Mouse (Mus musculus) embryo, embryonic 10.5 days (tissue): ENCODE data around the gene Ssmem1.

Experiments
- DNase-seq: peaks from one replicate; pipeline ENCODE4 v3.0.0-alpha.2; 2015; ENCODE audit warnings: low spot score

The Ssmem1 gene

DNA sequence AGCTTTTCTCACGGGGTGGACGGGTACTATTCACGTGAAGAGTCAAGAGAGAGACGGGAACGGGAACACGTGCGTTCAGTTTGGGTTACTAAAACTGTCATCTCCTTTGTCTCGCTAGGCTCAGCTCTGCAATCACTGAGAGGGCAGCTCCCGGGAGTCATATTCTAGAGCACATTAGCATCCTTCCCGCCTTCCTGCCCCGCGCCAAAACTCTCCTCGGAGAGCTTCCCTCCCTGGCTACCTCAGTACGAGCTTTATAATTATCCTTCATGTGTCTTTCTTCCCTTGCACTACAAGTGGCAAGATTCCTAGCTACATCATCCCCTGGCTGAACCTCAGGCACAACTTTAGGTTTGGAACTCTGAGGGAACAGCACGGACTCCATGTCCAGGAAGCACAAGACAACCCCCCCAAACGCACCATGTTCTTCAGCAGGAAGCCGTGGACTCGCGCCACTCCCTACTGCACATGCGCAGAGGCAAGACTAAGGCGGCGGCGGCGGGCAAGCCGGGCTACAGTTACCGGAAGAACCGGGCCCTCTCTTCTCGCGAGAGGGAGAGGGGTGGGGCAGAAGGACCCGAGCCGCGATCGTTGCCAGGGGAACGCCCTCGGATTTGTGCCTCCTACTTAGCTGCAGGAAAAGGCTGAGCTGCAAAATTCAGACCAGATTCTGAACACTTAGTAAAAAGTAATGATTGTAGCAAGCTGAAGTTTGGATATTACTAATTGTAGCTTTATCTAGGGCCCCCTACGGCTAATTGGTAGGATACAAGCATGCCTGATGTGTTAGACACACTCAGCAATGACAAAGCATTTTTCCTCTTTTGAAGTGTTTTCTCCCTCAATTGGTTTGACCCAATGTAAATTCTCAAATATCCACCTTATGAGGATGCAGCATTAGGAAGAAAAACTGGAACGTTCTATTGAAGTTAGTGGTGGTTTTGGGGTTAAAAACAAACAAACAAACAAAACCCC lies at the start of gene Ssmem1, which contains the start of gene Tmem209:
Gene Ssmem1 (plus strand): TSS at position 585 of the 975 bp plus-strand sequence.
Gene Tmem209 (minus strand): TSS at position 519 of the 975 bp plus-strand sequence.
- peak; percentile 99 for DNase-seq

DNA sequence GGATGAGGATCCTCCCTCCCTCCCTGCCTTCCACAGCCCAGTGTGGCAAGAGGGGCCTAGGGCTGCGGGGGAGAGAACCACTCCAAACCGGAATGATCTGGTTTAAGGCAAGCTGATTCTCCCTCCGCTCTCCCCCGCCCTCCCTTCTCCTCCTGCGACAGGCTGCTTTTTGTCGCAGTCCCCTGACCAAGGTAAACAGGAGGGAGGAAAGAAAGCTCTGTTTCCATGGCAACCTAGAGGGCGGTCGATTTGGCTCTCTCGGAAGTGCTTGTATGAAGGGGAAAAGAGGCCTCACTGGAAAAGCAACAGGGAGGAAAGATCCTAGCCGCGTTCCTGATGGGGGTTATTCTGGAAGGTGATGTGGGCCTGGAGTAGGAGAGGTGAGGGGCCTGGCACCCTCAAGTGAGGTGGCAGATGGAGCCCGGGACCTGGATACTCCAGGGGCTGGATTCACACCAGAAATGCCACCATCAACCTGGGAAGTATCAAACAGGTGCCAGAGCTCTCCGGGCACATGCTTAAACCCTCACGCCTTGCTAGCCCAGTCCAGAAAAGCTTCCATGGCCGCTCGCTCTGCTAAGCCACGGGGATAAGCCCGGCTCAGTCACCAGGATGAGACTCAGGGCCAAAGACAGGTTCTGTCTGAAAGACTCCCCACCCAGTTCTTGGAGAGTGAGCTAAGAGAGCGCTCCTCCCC lies 48.8 kb upstream of the Ssmem1 start:
- DNase-seq = peak; percentile 98

DNA sequence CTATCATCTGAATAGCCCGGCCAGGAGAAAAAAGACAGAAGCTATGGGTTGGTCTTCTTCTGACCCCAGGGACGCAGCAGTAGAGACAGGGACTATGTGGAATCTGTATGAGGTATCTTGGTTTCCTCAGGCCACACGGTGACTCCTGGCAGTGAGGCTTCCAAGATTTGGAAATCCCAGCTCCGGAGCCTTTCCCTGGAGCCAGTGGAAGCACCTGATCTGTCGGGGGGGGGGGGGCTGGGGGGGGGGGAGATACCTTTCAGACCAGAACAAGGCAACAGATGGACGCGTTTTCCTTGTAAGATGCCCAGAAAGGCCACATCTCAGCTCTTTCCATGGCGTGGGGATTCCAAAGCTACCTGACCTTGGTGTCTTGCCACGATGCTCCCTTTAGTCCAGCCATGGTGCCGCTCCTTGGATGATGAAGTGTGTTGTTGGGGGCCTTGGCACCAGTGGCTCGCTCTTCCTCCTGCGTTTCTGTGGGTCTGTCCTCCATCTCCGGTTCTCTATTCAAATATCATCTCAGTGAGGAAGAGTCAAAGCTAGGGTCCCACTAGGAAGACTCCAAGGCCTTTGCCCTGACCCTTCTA lies 47.8 kb upstream of the Ssmem1 start:
- no peak for DNase-seq

DNA sequence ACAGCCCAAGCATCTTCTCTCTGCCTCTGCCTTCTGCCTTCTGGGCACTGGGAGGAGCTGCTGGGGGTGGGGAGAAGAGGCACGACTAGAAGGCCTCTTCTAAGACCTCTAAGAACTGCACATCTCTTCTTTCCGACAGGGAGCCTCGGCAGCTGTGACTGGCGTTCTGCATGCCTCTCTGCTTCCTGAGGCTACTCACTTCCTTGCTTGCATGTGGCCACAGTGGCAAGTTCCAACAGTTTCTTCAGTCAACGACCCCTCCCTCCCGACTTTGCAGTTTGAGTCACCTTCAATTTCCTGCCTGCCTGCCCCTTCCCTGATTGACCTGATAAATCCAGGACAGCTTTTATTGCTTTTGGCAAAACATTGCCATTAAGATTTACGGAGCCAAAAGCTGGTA lies 46.8 kb upstream of the Ssmem1 start:
- DNase-seq = peak; percentile 24

DNA sequence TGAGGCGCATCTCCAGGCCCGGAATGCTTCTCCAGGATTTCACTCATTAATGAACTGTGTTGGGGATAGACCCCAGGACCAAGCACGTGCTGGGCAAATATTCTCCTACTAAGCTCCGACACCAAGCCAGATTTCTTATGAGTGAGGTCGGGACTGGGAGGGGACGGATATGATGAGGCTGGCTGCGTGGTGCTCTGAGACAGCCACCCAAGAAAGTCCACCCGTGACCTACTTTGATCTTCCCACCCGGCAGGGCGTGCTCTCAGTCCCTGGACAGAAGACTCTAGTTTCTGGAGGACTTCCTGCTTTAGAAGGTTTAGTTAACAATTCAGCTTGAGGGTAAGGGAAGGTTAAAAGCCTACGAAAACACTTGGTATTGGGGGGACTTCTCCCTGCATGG lies 44.1 kb upstream of the Ssmem1 start:
- DNase-seq = no peak

DNA sequence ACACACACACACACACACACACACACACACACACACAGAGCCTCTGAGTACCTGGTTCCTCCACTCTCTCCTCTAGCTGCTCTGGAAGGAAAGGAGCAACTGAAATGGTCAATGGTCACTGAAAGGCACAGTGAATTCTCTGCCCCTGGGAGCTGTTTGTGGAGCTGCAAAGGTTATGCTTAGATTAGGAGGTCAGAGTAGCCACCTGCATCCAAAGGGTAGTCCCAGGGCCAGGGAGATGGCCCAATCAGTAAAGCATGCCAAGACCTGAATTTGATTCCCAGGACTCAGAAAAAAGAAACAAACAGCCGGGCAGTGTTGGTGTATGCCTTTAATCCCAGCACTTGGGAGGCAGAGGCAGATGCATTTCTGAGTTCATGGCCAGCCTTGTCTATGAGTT lies 41.6 kb upstream of the Ssmem1 start:
- DNase-seq = no peak

DNA sequence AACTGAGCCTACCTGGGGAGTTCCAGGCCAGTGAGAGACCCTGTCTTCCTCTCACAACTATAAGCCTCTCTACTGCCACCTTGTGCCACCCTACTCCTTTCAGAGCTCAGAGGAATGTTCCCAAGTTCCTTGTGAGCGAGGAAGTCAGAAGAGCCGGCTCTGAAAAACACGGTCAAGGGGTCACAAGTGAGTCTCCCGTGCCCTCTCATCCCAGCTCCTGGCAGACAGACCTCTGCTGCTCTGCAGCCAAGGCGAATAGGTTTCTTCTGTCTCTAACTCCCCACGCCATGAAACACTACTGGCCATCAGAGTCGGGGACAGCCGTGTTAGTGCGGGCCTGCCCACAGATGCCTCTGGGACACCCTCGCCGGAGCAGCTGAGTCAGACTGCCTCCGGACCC lies 41.0 kb upstream of the Ssmem1 start:
- DNase-seq = peak; percentile 76

DNA sequence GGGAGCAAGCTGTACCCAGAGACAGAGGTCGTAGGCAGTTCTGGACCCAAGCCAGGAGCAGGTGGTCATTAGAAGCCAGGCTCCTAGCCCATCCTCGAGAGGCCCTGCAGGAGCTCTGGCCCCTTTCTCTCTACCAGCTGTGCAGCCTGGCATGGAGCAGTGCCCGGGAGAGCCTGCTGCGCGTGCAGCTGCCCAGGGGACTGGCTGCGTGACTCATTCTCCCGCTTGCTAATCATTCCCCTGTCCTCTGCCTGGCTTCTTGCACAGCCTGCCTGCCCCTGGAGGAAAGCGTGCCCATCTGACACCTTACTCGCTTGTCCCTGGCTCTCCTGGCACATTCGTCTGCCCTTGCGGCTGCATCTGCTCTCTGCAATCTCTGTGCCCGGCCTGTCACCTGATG lies 40.3 kb upstream of the Ssmem1 start:
- DNase-seq = no peak

DNA sequence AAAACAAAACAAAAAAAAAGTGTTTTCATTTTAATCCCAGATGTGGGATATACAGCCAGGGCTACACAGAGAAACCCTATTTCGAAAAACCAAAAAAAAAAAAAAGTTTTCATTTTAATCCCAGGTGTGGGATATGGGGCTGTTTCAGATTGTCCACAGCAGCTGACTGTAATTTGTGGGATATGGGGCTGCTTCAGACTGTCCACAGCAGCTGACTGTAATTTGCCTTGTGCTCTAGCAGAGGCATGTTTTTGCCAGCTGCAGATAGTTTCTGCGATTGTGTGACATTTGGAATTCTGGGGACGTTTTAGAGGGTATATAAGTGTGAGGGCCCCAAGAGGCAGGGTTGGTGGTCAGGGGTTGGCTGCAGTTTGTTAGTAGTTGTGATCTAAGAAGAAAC lies 37.9 kb upstream of the Ssmem1 start:
- no peak for DNase-seq

DNA sequence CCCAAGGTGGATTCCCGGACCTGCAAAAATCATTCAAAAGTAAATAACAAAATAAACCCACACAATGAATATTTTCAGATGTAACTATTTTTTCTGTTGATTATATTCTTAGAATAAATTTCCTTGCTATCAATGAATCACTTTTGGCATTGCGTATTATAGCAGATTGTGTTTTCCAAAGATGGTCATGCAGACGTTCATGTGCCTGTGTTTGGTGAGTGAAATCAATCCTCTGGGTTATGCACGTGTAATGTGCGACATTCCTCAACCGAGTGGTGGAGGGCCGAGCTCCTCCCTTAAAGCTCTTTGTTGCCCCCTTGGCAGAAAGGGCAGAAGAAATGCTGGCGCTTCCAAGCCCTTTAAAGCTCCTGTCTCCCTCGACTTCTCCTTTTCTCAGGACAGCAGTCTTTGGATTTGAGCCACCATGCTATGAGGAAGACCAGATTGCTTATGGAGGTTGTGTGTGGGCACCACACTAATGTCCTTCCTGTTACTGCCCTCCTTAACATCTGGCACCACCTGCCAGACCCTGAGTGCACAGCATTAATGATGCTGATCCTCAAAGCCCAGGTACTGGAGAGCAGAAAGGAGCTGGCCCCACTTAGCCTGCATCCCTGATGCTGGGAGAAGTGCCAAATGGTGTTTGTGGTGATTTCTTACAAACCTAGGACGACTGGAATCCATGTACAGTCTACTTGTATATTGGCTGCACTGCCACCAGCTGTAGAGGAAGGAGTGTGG lies 33.5 kb upstream of the Ssmem1 start:
- DNase-seq = no peak

DNA sequence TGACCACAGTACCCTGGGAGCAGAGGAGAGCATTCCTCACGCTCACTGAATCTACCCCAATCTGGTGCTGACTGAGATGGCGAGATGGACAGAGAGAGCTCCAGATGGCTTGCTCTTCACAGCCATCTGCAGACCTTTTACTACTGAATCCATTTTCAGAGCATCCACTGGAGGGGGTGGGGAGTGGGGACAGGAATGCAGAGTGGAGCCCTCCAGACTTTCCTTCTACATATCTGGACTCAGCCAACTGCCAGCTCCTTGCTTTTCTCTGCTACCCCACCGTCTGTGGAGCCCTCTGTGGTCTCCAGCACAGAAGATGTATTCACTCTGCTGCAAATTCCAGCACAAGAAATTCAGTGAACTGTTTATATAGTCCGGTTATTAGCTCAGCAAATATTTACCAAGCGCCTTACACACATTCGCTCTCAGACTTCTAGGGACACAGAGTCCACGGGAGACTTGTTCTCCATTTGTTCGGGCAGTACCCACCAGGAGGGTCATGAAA lies 32.4 kb upstream of the Ssmem1 start:
- peak; percentile 19 for DNase-seq

DNA sequence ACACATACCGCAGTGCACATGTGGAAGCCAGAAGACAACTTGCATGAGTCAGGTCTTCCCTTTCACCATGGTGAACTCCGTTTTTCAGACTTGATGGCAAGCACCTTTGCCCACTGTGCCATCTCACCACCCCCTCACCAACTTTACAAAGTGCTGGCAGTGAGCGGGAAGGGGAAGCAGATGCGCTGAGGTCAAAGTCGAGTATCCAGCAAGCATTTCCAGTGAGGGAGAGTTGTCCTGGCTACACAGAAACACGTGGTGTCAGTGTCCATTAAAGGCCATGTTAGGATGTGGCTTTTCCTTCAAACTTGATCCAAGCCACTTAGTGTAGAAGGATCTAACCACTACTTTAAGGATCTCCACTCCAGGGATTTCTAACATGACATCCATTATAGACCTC lies 31.9 kb upstream of the Ssmem1 start:
- no peak for DNase-seq

DNA sequence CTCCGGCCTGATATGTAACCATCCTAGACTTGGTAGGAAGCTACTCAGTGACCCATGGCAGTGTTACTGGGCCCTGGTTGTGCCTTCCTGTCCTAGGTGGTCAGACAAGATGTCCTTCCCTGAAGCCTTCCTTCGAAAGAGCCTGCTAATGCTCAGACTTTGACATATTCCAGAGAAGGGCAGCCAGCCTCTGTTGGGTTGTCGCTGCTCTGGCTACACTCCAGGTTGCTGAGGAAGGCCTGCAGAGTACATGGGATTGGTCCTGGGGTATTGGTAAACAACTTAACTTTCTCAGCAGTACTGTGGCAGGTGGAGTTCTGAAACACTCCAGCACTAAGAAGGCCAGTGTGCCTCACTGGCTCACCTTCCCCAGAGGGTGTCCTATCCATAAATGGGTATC lies 30.2 kb upstream of the Ssmem1 start:
- DNase-seq = no peak

DNA sequence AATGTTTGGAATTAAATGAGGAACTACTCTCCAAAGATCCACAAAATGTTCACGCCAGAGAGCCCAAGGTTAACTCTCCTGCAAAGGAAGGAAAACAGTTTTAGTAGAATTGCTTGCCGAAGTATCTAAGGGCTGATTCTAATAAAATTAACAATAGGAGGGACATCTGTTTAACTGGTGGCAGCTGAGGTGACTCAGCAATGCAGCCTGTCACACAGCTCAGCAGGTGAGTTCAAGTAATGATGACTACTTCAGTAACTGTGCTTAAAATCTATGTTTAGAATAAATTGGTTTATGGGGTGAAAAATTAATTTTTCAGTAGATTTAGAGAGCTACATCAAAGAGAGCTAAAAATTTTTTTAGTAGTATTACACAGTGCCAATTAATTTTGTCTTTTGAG lies 26.7 kb upstream of the Ssmem1 start:
- no peak for DNase-seq

DNA sequence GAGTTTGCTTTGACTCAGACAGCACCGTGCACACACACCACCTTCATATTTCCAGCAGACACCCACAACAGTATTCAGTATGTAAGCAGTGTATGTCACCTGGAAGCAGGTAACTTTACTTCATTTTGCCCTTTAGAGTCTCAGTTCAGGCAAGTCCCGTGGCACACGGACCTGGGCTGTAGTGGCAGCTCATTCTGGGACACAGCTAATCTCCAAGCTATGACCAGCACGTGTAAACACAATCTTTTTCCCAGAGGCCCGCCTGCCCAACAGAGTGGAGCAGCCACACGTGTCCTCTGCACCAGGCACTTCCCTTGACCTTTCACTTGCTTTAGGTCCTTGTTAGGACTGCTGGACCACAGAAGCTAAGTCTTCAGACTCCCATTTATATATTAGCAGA lies 23.1 kb upstream of the Ssmem1 start:
- DNase-seq = no peak

DNA sequence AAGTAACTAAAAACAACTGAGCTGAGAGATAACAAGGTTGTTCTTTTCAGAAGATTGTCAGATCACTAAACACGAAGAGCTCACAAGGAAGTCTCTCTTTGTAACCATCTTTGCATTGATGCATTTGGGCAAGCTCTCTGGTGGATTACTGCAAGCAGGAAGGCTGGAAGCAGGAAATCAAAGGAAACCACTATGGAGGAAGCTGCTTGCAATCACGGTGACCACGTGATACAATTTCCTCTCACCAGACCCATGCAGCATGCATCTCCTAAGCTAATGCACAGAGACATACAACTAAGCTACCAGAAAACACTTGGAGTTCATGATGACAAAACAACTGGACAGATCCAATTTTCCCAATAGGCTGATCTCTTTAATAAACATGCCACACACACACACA lies 10.6 kb upstream of the Ssmem1 start:
- DNase-seq = no peak

DNA sequence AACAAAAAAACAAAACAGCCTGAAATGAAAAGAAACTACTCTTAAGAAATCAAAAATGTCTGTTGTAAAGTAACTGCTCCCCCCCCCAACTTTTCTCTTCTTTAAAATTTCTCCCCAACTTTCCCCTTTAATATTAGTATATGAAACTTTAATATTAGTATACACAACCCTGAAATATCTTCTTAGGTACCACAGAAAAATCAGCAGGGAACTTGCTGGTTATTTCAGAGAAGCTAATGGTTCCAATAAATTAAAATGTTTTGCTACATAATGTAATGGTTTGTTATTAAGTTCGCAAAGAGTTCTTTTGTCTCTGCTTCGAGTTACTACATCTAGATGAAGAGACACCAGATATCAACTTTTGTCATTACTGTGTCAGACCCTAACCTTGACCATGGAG lies 825 bp upstream of the Ssmem1 start:
- DNase-seq = no peak

DNA sequence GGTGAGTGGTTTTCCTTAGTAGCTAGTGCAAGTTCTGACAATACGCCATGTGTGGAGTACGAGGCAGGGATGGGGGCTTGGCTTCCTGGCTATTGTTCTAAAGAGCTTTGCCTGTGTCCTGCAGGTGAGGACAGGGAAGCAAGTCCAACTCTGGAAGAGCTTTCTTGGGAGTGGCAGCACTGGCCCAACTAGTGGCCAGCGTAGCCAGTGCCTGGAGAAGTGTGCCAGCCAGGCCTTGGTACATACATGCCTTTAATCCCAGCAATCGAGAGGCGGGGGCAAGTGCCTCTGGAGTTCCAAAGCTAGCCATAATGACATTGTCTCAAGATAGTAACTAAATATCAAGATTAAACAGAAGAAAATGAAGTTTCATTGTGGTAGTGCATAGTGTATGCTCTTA lies 642 bp downstream of the Ssmem1 start:
- no peak for DNase-seq

DNA sequence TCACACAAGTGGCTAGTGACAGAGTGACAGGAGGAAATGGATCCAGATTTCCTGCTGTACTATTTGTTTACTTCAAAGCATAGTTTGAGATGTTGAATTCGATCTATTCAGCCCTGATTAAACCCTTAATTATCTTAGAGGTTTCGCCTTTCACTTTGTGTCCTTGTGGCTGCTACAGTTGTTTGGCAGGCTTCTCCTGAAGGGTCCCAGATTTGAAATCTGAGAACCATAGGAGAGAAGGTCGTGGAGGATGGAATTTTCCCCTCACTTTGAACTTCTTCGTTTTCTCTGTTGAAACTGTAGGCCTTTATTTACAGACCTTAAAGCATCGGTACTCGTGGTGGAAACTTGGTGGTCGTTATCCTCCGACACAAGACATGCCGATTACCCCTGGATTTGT lies 4.6 kb downstream of the Ssmem1 start:
- DNase-seq = peak; percentile 62

DNA sequence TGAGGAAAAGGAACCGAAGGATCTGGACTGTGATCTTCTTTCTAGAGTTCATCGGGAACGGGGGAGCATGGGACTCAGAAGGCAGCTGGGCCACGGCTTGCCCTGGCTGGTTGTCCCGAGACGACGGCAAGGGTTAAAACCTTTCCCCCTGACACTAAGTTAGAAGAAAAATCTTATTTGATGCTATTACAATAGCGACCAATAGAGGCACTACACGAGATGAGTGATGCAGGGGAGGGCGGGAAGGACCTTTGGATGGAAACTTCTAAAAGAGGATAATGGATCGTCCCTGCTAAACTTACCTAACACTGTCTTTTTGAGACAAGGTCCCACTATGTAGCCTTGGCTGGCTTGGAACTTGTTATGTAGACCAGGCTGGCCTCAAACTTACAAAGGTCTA lies 10.8 kb downstream of the Ssmem1 start:
- DNase-seq = no peak

DNA sequence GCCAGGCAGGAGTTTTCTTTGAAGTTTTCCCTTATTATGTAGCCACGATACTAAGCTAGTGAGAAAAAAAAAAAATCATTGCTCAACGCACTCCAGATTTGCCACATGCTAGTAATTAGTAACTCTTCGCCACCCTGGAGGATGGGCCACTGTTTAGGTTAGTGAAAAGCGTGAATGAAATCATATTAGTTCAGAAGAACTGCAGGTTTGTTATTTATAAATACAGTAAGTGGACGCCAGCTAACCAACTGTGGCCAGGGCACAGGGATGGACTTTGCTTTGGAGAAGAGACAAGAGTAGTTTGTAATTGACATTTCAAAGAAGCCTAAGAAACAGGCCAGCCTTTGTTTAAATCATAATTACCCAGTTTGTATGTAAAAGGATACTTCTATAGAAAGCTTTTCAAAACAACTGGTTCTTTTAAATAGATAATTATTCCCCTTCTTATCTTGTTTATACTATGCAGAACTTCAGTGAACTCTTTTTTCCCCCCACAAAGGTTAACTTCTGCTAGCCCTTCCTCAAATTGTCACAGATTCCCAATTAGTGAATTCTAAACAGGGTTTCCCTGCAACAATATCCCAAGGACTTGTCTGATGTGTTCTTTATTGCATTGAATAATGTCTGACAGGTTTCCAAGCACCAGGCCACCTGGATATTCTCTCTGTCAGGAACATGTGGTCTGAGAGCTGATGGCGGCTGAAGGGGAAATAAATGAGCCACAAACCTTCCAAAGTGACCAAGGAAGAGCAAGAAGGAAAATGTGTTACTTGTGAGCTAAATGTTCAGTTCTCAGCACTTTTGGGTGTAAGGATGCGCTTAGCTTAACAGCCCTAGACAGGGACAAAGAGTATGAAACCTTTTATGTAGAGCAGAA lies 16.0 kb downstream of the Ssmem1 start:
- DNase-seq = peak; percentile 73
